Mouse (Mus musculus): ENCODE measurements around the gene Tnik. TPM values are rescaled to one million over a fixed set of nuclear protein-coding genes. Genes with fewer than 3 reads are reported as not detected.

The Tnik gene
- polyA plus RNA-seq, 1 experiment = not detected

GRCm38 (mm10) chr3:28228930-28229329 is 34.1 kb upstream of the Tnik start:
- no peaks in the 10 kb centered on the region for H3K36me3 ChIP-seq (ENCODE audit: control insufficient read depth)
- H3K4me3 ChIP-seq (replicated peaks) = no peak overlapping the region
- no peaks in the 10 kb centered on the region for H3K4me1 ChIP-seq (ENCODE audit: control insufficient read depth)
- TF ChIP-seq GATA1 (IDR thresholded peaks at IDR 0.05; ENCODE audit: low read length) (no peak), TAL1 (IDR thresholded peaks at IDR 0.05; ENCODE audit: low read length) (no peak)
- H3K27me3 ChIP-seq (ENCODE audit: control insufficient read depth) = no peaks in the 10 kb centered on the region
- H3K9me3 ChIP-seq (ENCODE audit: control insufficient read depth, low read length) = no peaks in the 10 kb centered on the region

- no peaks in the 10 kb centered on the region for H3K4me1 ChIP-seq (ENCODE audit: control insufficient read depth)
- H3K4me3 ChIP-seq (replicated peaks) = no peak overlapping the region
- no peaks in the 10 kb centered on the region for H3K9me3 ChIP-seq (ENCODE audit: control insufficient read depth, low read length)
- H3K36me3 ChIP-seq (ENCODE audit: control insufficient read depth) = no peaks in the 10 kb centered on the region
- no peaks in the 10 kb centered on the region for H3K27me3 ChIP-seq (ENCODE audit: control insufficient read depth)
- TF ChIP-seq TAL1 (IDR thresholded peaks at IDR 0.05; ENCODE audit: low read length) (no peak), GATA1 (IDR thresholded peaks at IDR 0.05; ENCODE audit: low read length) (no peak)
Measured at GRCm38 (mm10) chr3:28229503-28229902, 33.5 kb upstream of the Tnik start.

- TF ChIP-seq TAL1 (IDR thresholded peaks at IDR 0.05; ENCODE audit: low read length) (no peak), GATA1 (IDR thresholded peaks at IDR 0.05; ENCODE audit: low read length) (no peak)
- Histone ChIP-seq H3K36me3 (ENCODE audit: control insufficient read depth) (no peaks in the 10 kb centered on the region), H3K27me3 (ENCODE audit: control insufficient read depth) (no peaks in the 10 kb centered on the region), H3K4me1 (ENCODE audit: control insufficient read depth) (no peaks in the 10 kb centered on the region), H3K4me3 (replicated peaks) (no peak overlapping the region), H3K9me3 (ENCODE audit: control insufficient read depth, low read length) (no peaks in the 10 kb centered on the region)
Measured at GRCm38 (mm10) chr3:28232885-28233284, 30.1 kb upstream of the Tnik start.

GRCm38 (mm10) chr3:28234179-28234578 is 28.8 kb upstream of the Tnik start:
- no peaks in the 10 kb centered on the region for H3K27me3 ChIP-seq (ENCODE audit: control insufficient read depth)
- TF ChIP-seq TAL1 (IDR thresholded peaks at IDR 0.05; ENCODE audit: low read length) (no peak), GATA1 (IDR thresholded peaks at IDR 0.05; ENCODE audit: low read length) (no peak)
- H3K4me3 ChIP-seq (replicated peaks) = no peak overlapping the region
- no peaks in the 10 kb centered on the region for H3K36me3 ChIP-seq (ENCODE audit: control insufficient read depth)
- H3K9me3 ChIP-seq (ENCODE audit: control insufficient read depth, low read length) = no peaks in the 10 kb centered on the region
- H3K4me1 ChIP-seq (ENCODE audit: control insufficient read depth) = no peaks in the 10 kb centered on the region

GRCm38 (mm10) chr3:28236689-28237088 is 26.3 kb upstream of the Tnik start:
- TF ChIP-seq TAL1 (IDR thresholded peaks at IDR 0.05; ENCODE audit: low read length) = no peak
- TF ChIP-seq GATA1 (IDR thresholded peaks at IDR 0.05; ENCODE audit: low read length) = no peak
- no peaks in the 10 kb centered on the region for H3K4me1 ChIP-seq (ENCODE audit: control insufficient read depth)

GRCm38 (mm10) chr3:28238136-28238535 is 24.9 kb upstream of the Tnik start:
- Histone ChIP-seq H3K4me1 (ENCODE audit: control insufficient read depth) (no peaks in the 10 kb centered on the region), H3K27me3 (ENCODE audit: control insufficient read depth) (no peaks in the 10 kb centered on the region), H3K9me3 (ENCODE audit: control insufficient read depth, low read length) (no peaks in the 10 kb centered on the region), H3K4me3 (replicated peaks) (no peak overlapping the region), H3K36me3 (ENCODE audit: control insufficient read depth) (no peaks in the 10 kb centered on the region)
- TF ChIP-seq TAL1 (IDR thresholded peaks at IDR 0.05; ENCODE audit: low read length) = no peak
- no peak for TF ChIP-seq GATA1 (IDR thresholded peaks at IDR 0.05; ENCODE audit: low read length)

More at GRCm38 (mm10) chr3:28236689-28237088, 26.3 kb upstream of the Tnik start:
- Histone ChIP-seq H3K9me3 (ENCODE audit: control insufficient read depth, low read length) (no peaks in the 10 kb centered on the region), H3K27me3 (ENCODE audit: control insufficient read depth) (no peaks in the 10 kb centered on the region), H3K4me3 (replicated peaks) (no peak overlapping the region), H3K36me3 (ENCODE audit: control insufficient read depth) (no peaks in the 10 kb centered on the region)

- no peaks in the 10 kb centered on the region for H3K27me3 ChIP-seq (ENCODE audit: control insufficient read depth)
- no peaks in the 10 kb centered on the region for H3K4me1 ChIP-seq (ENCODE audit: control insufficient read depth)
- no peak overlapping the region for H3K4me3 ChIP-seq (replicated peaks)
- TF ChIP-seq GATA1 (IDR thresholded peaks at IDR 0.05; ENCODE audit: low read length) (no peak), TAL1 (IDR thresholded peaks at IDR 0.05; ENCODE audit: low read length) (no peak)
- H3K9me3 ChIP-seq (ENCODE audit: control insufficient read depth, low read length) = no peaks in the 10 kb centered on the region
- no peaks in the 10 kb centered on the region for H3K36me3 ChIP-seq (ENCODE audit: control insufficient read depth)
Measured at GRCm38 (mm10) chr3:28242561-28242960, 20.5 kb upstream of the Tnik start.

GRCm38 (mm10) chr3:28244244-28244890 is 18.6 kb upstream of the Tnik start:
- no peaks in the 10 kb centered on the region for H3K9me3 ChIP-seq (ENCODE audit: control insufficient read depth, low read length)
- H3K27me3 ChIP-seq (ENCODE audit: control insufficient read depth) = no peaks in the 10 kb centered on the region
- H3K36me3 ChIP-seq (ENCODE audit: control insufficient read depth) = no peaks in the 10 kb centered on the region
- TF ChIP-seq GATA1 (IDR thresholded peaks at IDR 0.05; ENCODE audit: low read length) (no peak), TAL1 (IDR thresholded peaks at IDR 0.05; ENCODE audit: low read length) (no peak)
- H3K4me1 ChIP-seq (ENCODE audit: control insufficient read depth) = no peaks in the 10 kb centered on the region
- H3K4me3 ChIP-seq (replicated peaks) = no peak overlapping the region

GRCm38 (mm10) chr3:28248255-28248957 is 14.6 kb upstream of the Tnik start:
- TF ChIP-seq GATA1 (IDR thresholded peaks at IDR 0.05; ENCODE audit: low read length) = no peak
- TF ChIP-seq TAL1 (IDR thresholded peaks at IDR 0.05; ENCODE audit: low read length) = no peak
- Histone ChIP-seq H3K36me3 (ENCODE audit: control insufficient read depth) (no peaks in the 10 kb centered on the region), H3K9me3 (ENCODE audit: control insufficient read depth, low read length) (no peaks in the 10 kb centered on the region), H3K4me1 (ENCODE audit: control insufficient read depth) (no peaks in the 10 kb centered on the region), H3K4me3 (replicated peaks) (no peak overlapping the region), H3K27me3 (ENCODE audit: control insufficient read depth) (no peaks in the 10 kb centered on the region)

Data from erythroblast, embryonic 14.5 days (primary cell).